Mouse (Mus musculus): ENCODE data around the gene Pcgf3. TPM values are rescaled to one million over a fixed set of nuclear protein-coding genes. Genes with fewer than 3 reads are reported as not detected.
A peak's percentile ranks its signal among the peaks of the same experiment; 100 is the strongest.

Gene Pcgf3
- polyA plus RNA-seq, 1 experiment from 2014 or later: 5.3 TPM

GRCm38 (mm10) chr5:108518951-108519350 lies 57.9 kb downstream of the Pcgf3 start:
- Histone ChIP-seq H3K4me1 (replicated peaks) (peaks cover 7% of the 10 kb centered on the region), H3K36me3 (replicated peaks) (no peaks in the 10 kb centered on the region), H3K27me3 (no peaks in the 10 kb centered on the region), H3K4me3 (replicated peaks) (no peak overlapping the region), H3K9me3 (replicated peaks) (no peaks in the 10 kb centered on the region), H3K9ac (no peak overlapping the region), H3K27ac (replicated peaks) (no peak overlapping the region), H3K4me2 (no peak overlapping the region)
- 64% methylated on average over 5 of the region's 5 CpGs for WGBS (ENCODE audit: insufficient replicate concordance)
- ATAC-seq (ENCODE audit: insufficient read depth): no peak

GRCm38 (mm10) chr5:108520153-108520552 lies 59.1 kb downstream of the Pcgf3 start:
- H3K36me3 ChIP-seq (replicated peaks): no peaks in the 10 kb centered on the region
- 0 out of 2 replicates have a peak, but pooled peaks cover 4% of the 10 kb centered on the region for H3K27me3 ChIP-seq
- no peak overlapping the region for H3K4me3 ChIP-seq (replicated peaks)
- no peak for ATAC-seq (ENCODE audit: insufficient read depth)
- 62% methylated on average over 7 of the region's 7 CpGs for WGBS (ENCODE audit: insufficient replicate concordance)
- no peaks in the 10 kb centered on the region for H3K4me1 ChIP-seq (replicated peaks)
- no peak overlapping the region for H3K4me2 ChIP-seq
- H3K9me3 ChIP-seq (replicated peaks): no peaks in the 10 kb centered on the region
- no peak overlapping the region for H3K9ac ChIP-seq
- H3K27ac ChIP-seq (replicated peaks): no peak overlapping the region

DNA sequence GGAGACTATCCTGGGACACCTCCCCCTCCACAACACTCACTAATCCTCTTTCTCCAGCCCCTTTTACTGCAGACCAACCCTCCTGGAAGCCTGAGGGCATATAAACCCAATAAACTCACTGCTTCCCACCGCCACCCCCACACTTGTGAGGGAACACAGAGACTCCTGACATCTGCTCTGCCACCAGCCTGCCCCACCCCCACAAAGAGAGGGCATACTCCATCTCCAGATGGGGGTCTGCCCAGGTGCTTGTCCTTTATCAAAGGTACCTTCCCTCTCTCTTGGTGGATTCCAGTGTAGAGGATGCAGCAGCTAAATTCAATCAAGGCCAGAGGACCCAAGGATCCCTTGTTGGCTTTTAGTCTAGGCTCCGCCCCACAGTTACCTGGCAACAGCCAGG lies 60.0 kb downstream of the Pcgf3 start:
- Histone ChIP-seq H3K27me3 (0 out of 2 replicates have a peak, but pooled peaks cover 4% of the 10 kb centered on the region), H3K4me1 (replicated peaks) (no peaks in the 10 kb centered on the region), H3K9ac (no peak overlapping the region), H3K4me2 (no peak overlapping the region), H3K4me3 (replicated peaks) (no peak overlapping the region), H3K36me3 (replicated peaks) (no peaks in the 10 kb centered on the region), H3K9me3 (replicated peaks) (no peaks in the 10 kb centered on the region), H3K27ac (replicated peaks) (no peak overlapping the region)
- WGBS (ENCODE audit: insufficient replicate concordance): 42% methylated on average over 2 of the region's 2 CpGs
- ATAC-seq (ENCODE audit: insufficient read depth): no peak

DNA sequence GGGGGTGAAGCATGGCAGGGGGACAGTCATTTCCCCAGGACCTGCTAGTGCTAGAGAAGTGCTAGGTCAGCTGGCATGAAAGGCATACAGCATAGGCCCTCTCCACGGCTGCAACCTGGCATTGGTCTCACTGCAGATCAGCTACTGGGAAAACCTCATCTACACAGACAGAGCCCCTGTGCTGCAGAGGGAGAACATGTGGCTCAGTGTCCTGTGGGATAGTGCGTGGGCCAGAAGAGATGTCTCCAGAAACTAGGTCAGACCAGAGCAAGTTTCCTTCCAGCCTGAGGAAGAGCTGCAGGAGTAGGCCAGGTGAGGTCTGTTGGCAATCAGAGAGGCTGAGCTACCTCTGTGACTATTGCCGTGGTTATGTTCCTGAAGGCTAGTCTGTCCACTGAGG lies 60.9 kb downstream of the Pcgf3 start:
- no peak overlapping the region for H3K4me2 ChIP-seq
- H3K27ac ChIP-seq (replicated peaks): no peak overlapping the region
- H3K9ac ChIP-seq: no peak overlapping the region
- no peaks in the 10 kb centered on the region for H3K36me3 ChIP-seq (replicated peaks)
- WGBS (ENCODE audit: insufficient replicate concordance): 66% methylated on average over 3 of the region's 3 CpGs
- no peak for ATAC-seq (ENCODE audit: insufficient read depth)
- H3K4me1 ChIP-seq (replicated peaks): no peaks in the 10 kb centered on the region
- no peaks in the 10 kb centered on the region for H3K9me3 ChIP-seq (replicated peaks)
- H3K4me3 ChIP-seq (replicated peaks): no peak overlapping the region
- 0 out of 2 replicates have a peak, but pooled peaks cover 4% of the 10 kb centered on the region for H3K27me3 ChIP-seq

GRCm38 (mm10) chr5:108522597-108522996 lies 61.6 kb downstream of the Pcgf3 start:
- ATAC-seq (ENCODE audit: insufficient read depth): no peak

DNA sequence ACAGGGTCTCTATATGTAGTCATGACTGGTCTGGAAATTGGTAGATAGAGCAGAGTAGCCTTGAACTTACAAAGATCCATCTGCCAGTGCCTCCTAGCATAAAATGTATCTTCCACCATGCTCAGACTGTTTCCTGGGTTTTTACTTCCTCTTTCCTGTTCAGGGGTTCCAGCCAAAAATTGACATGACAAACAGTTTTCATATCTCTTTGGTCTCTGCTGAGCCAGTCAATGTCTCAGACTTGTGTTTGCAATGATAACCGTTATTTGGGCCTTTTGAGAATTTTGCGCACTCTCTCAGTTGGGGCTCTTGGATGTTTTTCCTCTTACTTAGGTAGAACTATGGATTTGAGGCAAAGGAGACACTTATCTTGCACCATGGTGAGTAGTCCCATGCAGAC lies 73.2 kb downstream of the Pcgf3 start:
- H3K4me3 ChIP-seq (replicated peaks): no peak overlapping the region
- no peak overlapping the region for H3K4me2 ChIP-seq
- no peaks in the 10 kb centered on the region for H3K9me3 ChIP-seq (replicated peaks)
- H3K36me3 ChIP-seq (replicated peaks): no peaks in the 10 kb centered on the region
- no peak overlapping the region for H3K27ac ChIP-seq (replicated peaks)
- H3K27me3 ChIP-seq: no peaks in the 10 kb centered on the region
- WGBS (ENCODE audit: insufficient replicate concordance): 76% methylated on average over 2 of the region's 2 CpGs
- H3K4me1 ChIP-seq (replicated peaks): no peaks in the 10 kb centered on the region
- no peak for ATAC-seq (ENCODE audit: insufficient read depth)
- H3K9ac ChIP-seq: no peak overlapping the region

More at GRCm38 (mm10) chr5:108522597-108522996, 61.6 kb downstream of the Pcgf3 start:
- H3K36me3 ChIP-seq (replicated peaks): no peaks in the 10 kb centered on the region
- H3K27ac ChIP-seq (replicated peaks): no peak overlapping the region
- 0 out of 2 replicates have a peak, but pooled peaks cover 4% of the 10 kb centered on the region for H3K27me3 ChIP-seq
- H3K4me2 ChIP-seq: no peak overlapping the region
- no peak overlapping the region for H3K4me3 ChIP-seq (replicated peaks)
- no peaks in the 10 kb centered on the region for H3K9me3 ChIP-seq (replicated peaks)
- H3K4me1 ChIP-seq (replicated peaks): no peaks in the 10 kb centered on the region
- 49% methylated on average over 3 of the region's 3 CpGs for WGBS (ENCODE audit: insufficient replicate concordance)
- H3K9ac ChIP-seq: no peak overlapping the region

DNA sequence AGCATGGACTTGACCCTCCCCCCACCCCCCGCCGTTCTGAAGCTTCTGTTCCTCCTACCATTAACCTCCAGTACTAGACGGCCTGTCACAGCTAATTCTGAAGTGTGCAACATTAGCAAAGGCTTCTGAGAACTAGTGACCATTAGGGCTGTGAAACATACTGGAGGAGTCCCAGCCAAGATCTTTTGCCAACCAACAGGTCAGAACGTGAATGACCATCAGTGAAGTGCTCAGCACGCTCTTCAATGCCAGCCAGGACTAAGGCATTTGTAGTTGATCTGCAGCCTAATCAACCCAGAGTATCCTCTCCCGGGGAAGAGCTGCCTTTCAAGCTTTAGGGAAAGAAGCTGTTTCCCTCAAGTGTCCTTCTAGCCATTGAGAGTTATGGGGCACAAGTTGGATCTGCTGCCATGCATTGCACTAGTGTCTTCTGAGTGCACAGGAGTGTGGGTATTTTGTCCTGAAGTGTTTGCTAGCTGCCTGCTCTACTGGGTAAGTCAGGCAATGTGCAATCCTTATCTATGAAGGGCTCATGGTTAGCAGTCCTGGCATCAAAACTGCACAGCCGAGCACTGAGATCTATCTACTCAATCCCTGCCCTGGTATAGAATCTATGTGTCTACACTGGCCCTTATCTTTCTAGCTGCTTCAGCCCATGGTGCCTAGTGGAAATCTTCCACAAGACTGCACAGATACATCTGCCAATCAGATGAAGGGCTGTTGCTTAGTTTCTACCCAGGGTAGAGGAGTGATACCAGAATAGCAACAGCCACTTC lies 82.7 kb downstream of the Pcgf3 start:
- 44% methylated on average over 7 of the region's 7 CpGs for WGBS (ENCODE audit: insufficient replicate concordance)
- no peak overlapping the region for H3K4me2 ChIP-seq
- H3K36me3 ChIP-seq (replicated peaks): no peaks in the 10 kb centered on the region
- no peak overlapping the region for H3K4me3 ChIP-seq (replicated peaks)
- H3K4me1 ChIP-seq (replicated peaks): no peaks in the 10 kb centered on the region
- H3K27ac ChIP-seq (replicated peaks): no peak overlapping the region
- peaks cover 23% of the 10 kb centered on the region for H3K27me3 ChIP-seq
- no peak for ATAC-seq (ENCODE audit: insufficient read depth)
- H3K9ac ChIP-seq: no peak overlapping the region
- H3K9me3 ChIP-seq (replicated peaks): no peaks in the 10 kb centered on the region

DNA sequence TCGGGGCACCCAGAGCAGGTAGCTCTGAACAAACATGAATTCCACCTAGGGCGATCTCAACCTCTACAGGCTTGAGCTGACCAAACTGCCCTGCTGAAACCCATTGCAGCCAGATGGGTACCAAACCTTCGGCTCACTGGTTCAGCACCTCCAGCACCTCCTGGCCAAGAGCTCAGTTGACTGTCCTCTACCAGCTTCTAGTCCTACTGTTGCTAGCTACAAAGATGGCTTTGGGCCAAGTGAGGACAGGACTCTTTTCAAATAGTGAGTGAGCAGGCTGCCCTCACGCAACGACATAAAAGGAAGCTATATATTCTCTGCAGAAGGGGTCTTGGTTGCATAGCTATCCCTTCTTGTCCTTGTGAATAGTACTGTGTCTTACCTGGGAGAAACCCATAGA lies 86.6 kb downstream of the Pcgf3 start:
- peaks cover 62% of the 10 kb centered on the region for H3K27me3 ChIP-seq
- 68% methylated on average over 5 of the region's 5 CpGs for WGBS (ENCODE audit: insufficient replicate concordance)
- no peak overlapping the region for H3K27ac ChIP-seq (replicated peaks)
- H3K4me2 ChIP-seq: no peak overlapping the region
- no peaks in the 10 kb centered on the region for H3K9me3 ChIP-seq (replicated peaks)
- H3K4me1 ChIP-seq (replicated peaks): no peaks in the 10 kb centered on the region; the same call in 1 of the 2 replicates
- H3K4me3 ChIP-seq (replicated peaks): no peak overlapping the region
- ATAC-seq (ENCODE audit: insufficient read depth): no peak
- H3K36me3 ChIP-seq (replicated peaks): no peaks in the 10 kb centered on the region
- no peak overlapping the region for H3K9ac ChIP-seq

GRCm38 (mm10) chr5:108549137-108549488 lies 88.1 kb downstream of the Pcgf3 start:
- H3K9ac ChIP-seq: no peak overlapping the region
- H3K27ac ChIP-seq (replicated peaks): no peak overlapping the region
- no peak for ATAC-seq (ENCODE audit: insufficient read depth)
- no peaks in the 10 kb centered on the region; the same call in 1 of the 2 replicates for H3K4me1 ChIP-seq (replicated peaks)
- no peak overlapping the region for H3K4me3 ChIP-seq (replicated peaks)
- peaks cover 71% of the 10 kb centered on the region for H3K27me3 ChIP-seq
- WGBS (ENCODE audit: insufficient replicate concordance): 9% methylated on average over 7 of the region's 7 CpGs
- H3K36me3 ChIP-seq (replicated peaks): no peaks in the 10 kb centered on the region
- no peak overlapping the region for H3K4me2 ChIP-seq
- no peaks in the 10 kb centered on the region for H3K9me3 ChIP-seq (replicated peaks)

DNA sequence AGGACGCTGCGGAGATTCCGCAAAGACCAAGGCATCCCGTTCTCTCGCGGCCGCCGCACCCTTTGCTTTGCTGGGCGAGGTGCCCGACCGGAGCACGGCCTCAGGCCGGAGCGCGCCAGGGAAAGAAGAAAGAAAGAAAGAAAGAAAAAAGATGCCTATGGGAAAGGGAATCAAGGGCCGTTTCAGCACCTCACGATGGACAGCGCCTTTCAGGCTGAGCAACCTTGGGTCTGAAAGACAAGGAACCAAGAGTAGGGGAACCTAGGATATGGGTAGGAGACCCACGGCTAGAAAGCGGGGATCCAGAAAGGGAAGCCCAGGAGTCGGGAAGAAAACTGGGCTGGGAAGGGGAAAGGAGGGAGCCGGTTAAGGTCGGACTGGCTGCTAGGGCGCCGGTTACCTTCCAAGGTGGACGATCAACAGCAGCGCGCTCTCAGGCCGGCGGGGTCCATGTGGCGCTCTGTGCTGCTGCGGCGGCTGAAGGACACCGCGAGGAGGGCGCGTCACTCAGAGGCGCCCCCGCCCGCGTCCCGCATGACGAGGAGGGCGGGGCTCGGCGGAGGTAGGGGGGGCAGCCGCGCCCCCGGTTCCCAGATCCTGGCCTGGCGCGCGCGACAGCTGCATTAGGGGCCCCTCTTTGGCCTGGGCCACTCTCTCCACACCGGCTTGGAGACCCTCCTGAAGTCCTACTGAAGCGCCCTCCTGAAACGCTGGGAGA lies 88.6 kb downstream of the Pcgf3 start, which contains the start of gene Cplx1:
TSS of gene Cplx1 (minus strand) at position 536 of the 718 bp plus-strand sequence.
- 3% methylated on average over 43 of the region's 56 CpGs for WGBS (ENCODE audit: insufficient replicate concordance)

DNA sequence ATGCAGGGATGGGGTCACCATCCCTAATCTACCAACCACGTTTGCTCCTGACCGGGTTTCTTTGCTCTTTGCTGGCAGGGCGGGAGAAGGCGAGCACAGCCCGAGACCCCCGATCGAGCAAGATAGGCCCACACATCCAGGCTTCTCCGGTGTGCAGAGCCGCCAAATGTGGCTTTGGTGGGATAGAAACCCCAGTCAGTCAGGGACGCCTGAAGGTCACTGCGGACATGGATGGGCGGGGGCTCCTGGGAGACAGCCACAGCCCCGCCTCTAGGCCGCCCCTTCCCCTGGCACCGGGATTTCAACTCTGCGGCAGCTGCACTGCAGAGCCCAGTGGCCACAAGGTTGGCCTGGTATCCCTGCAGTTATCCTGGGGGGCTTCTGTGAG lies 89.2 kb downstream of the Pcgf3 start:
- no peaks in the 10 kb centered on the region; the same call in 1 of the 2 replicates for H3K4me1 ChIP-seq (replicated peaks)
- 4% methylated on average over 16 of the region's 16 CpGs for WGBS (ENCODE audit: insufficient replicate concordance)
- ATAC-seq (ENCODE audit: insufficient read depth): no peak
- H3K27me3 ChIP-seq: peaks cover 80% of the 10 kb centered on the region
- H3K36me3 ChIP-seq (replicated peaks): no peaks in the 10 kb centered on the region
- H3K4me3 ChIP-seq (replicated peaks): no peak overlapping the region
- 0 out of 2 replicates have a peak overlapping the region, but pooled peaks have one; percentile 25 for H3K4me2 ChIP-seq
- H3K9me3 ChIP-seq (replicated peaks): no peaks in the 10 kb centered on the region
- H3K9ac ChIP-seq: no peak overlapping the region
- no peak overlapping the region for H3K27ac ChIP-seq (replicated peaks)

More for the DNA sequence above, 88.6 kb downstream of the Pcgf3 start, which contains the start of gene Cplx1:
- Histone ChIP-seq H3K36me3 (replicated peaks) (no peaks in the 10 kb centered on the region), H3K27me3 (peaks cover 75% of the 10 kb centered on the region), H3K4me3 (replicated peaks) (no peak within 1 kb of the TSS), H3K9ac (no peak within 1 kb of the TSS), H3K4me1 (replicated peaks) (no peaks in the 10 kb centered on the region; the same call in 1 of the 2 replicates), H3K27ac (replicated peaks) (no peak within 1 kb of the TSS), H3K4me2 (peak within 1 kb of the TSS; percentile 25; the same call in 1 of the 2 replicates), H3K9me3 (replicated peaks) (no peaks in the 10 kb centered on the region)
- ATAC-seq (ENCODE audit: insufficient read depth): no peak

Measured in liver, embryonic 15.5 days (tissue).